Mouse (Mus musculus) brain, embryonic 14.5 days (tissue): Measurements from ENCODE around the gene Disp2.

ENCODE experiments used
- CTCF ChIP-seq: fragments of 200-500 bp; IDR thresholded peaks from 2 replicates; pipeline ENCODE4 v1.5.1; 2012; ENCODE audit warnings: inconsistent platforms, mild to moderate bottlenecking, moderate library complexity, borderline replicate concordance; ENCODE audit not compliant: insufficient read depth, insufficient read length; ENCODE audit errors: extremely low read depth
- POLR2A ChIP-seq: fragments of 200-500 bp; IDR thresholded peaks from 2 replicates; pipeline ENCODE4 v1.6.1; 2012; ENCODE audit warnings: mild to moderate bottlenecking, inconsistent platforms, borderline replicate concordance; ENCODE audit not compliant: poor library complexity, insufficient read depth, insufficient read length, severe bottlenecking; ENCODE audit errors: extremely low read depth

DNA sequence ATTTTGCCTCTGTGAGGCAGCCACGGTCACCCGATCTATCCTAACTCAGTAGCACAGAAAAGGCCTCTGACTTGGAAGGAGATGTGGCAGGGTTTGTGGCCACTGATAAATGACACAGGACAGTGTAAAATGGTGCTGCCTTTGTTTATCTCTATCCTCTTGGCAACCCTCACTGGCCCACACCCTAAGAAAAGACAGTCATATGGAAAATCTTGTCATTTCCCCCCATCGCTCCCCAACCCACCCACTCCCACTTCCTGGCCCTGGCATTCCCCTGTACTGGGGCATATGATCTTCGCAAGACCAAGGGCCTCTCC, 26.8 kb upstream of the Disp2 start:
- TF ChIP-seq CTCF (no peak), POLR2A (no peak)
